Mouse (Mus musculus): ENCODE measurements around the gene Oaz3. TPM values are rescaled to one million over a fixed set of nuclear protein-coding genes. Genes with fewer than 3 reads are reported as not detected.
A peak's percentile ranks its signal among the peaks of the same experiment; 100 is the strongest.

The Oaz3 gene
- polyA plus RNA-seq, 1 experiment from 2014 or later: not detected

DNA sequence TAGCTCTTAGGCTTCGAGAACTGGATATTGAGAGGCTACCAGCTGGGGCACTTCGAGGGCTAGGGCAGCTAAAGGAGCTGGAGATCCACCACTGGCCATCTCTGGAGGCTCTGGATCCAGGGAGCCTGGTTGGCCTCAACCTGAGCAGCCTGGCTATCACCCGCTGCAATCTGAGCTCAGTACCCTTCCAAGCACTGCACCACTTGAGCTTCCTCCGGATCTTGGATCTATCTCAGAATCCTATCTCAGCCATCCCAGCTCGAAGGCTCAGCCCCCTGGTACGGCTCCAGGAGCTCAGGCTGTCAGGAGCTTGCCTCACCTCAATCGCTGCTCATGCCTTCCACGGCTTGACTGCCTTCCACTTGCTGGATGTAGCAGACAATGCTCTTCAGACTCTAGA, 41.3 kb downstream of the Oaz3 start:
- 56% methylated on average over 8 of the region's 8 CpGs for WGBS
- Histone ChIP-seq H3K4me3 (ENCODE audit: low read depth, low read length) (no peak overlapping the region), H3K4me1 (ENCODE audit: control insufficient read depth, insufficient read depth, low read length) (peaks cover 3% of the 10 kb centered on the region; the same call in 1 of the 2 replicates), H3K36me3 (ENCODE audit: control insufficient read depth, insufficient read depth, low read length) (no peaks in the 10 kb centered on the region), H3K27ac (replicated peaks; ENCODE audit: low read depth, low read length) (no peak overlapping the region), H3K4me2 (ENCODE audit: low read depth, low read length) (no peak overlapping the region), H3K27me3 (replicated peaks; ENCODE audit: control insufficient read depth, insufficient read depth, low read length) (peaks cover 49% of the 10 kb centered on the region), H3K9me3 (ENCODE audit: control insufficient read depth, low read length) (no peaks in the 10 kb centered on the region), H3K9ac (ENCODE audit: low read depth, low read length) (no peak overlapping the region)
- DNase-seq (ENCODE audit: low spot score) (no peak), ATAC-seq (ENCODE audit: low read depth) (no peak)

DNA sequence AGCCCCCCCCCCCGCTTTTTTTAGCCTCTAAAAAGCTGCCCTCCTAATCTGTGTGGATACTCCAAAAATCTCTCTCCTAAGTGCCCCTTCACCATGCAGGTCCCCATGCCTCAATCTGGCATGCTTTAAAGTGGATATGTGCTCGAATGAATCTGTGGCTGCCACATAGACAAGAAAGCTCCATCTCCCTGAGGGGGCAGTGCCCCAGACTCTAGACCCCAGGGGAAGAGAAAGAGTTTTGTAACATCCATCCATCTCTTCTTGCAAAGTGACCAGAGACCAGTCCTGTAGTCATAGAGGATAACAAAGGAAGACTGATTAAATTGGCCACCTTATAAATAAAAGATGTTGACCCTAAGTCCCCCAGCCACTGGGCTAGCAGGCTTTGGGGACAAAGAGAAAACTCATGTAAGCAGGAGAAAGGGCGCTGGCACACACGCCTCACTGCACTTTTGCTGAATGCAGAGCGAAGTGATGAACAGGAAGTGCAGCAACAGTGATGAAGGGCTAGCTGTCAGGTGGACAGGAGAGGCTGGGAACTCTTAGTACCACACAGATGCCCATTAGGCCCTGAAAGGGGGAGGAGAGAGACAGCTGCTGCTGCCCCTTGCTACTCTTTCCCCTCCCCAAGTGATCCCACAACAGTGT, 43.9 kb downstream of the Oaz3 start:
- peak overlapping the region; percentile 58; the same call in 1 of the 2 replicates for H3K4me2 ChIP-seq (ENCODE audit: low read depth, low read length)
- H3K9ac ChIP-seq (ENCODE audit: low read depth, low read length): no peak overlapping the region
- WGBS: 39% methylated on average over 5 of the region's 5 CpGs

DNA sequence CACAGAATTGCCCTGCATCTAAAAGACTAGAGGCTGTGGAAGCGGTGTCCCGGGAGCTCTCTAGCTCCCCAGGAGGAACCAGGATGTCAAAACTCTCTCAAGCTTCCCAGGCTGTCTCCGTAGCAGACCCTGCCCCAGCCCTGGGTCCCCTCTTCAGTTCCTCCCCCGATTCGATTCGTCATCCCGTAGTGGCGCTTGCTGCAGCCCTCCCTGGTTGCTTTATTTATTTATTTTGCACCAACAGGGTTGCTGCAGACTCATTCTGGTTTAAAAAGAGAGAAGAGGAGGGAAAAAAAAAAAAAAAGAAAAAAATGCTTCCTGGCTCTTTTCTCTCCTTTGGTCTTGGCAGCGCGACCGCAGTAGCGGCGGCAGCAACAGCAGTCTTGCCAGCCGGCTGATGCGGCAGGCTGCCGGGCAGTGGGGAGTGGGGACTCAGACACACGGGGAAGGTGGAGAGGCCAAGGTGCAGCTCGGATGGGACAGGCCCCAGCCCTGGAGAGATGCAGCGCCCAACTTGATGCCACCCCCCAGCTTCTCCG, 44.7 kb downstream of the Oaz3 start:
- 3% methylated on average over 17 of the region's 20 CpGs for WGBS
- Histone ChIP-seq H3K9ac (ENCODE audit: low read depth, low read length) (peak overlapping the region; percentile 46), H3K36me3 (ENCODE audit: control insufficient read depth, insufficient read depth, low read length) (no peaks in the 10 kb centered on the region), H3K27me3 (replicated peaks; ENCODE audit: control insufficient read depth, insufficient read depth, low read length) (peaks cover 50% of the 10 kb centered on the region), H3K27ac (replicated peaks; ENCODE audit: low read depth, low read length) (no peak overlapping the region), H3K4me3 (ENCODE audit: low read depth, low read length) (peak overlapping the region; percentile 33), H3K9me3 (ENCODE audit: control insufficient read depth, low read length) (no peaks in the 10 kb centered on the region), H3K4me1 (ENCODE audit: control insufficient read depth, insufficient read depth, low read length) (peaks cover 3% of the 10 kb centered on the region; the same call in 1 of the 2 replicates), H3K4me2 (ENCODE audit: low read depth, low read length) (peak overlapping the region; percentile 58)
- DNase-seq (ENCODE audit: low spot score) (peak; percentile 67), ATAC-seq (ENCODE audit: low read depth) (no peak)

More for the DNA sequence above, 43.9 kb downstream of the Oaz3 start:
- H3K27me3 ChIP-seq (replicated peaks; ENCODE audit: control insufficient read depth, insufficient read depth, low read length): peaks cover 50% of the 10 kb centered on the region
- H3K9me3 ChIP-seq (ENCODE audit: control insufficient read depth, low read length): no peaks in the 10 kb centered on the region
- no peaks in the 10 kb centered on the region for H3K36me3 ChIP-seq (ENCODE audit: control insufficient read depth, insufficient read depth, low read length)
- ATAC-seq (ENCODE audit: low read depth): no peak
- no peak overlapping the region for H3K4me3 ChIP-seq (ENCODE audit: low read depth, low read length)
- peaks cover 3% of the 10 kb centered on the region; the same call in 1 of the 2 replicates for H3K4me1 ChIP-seq (ENCODE audit: control insufficient read depth, insufficient read depth, low read length)
- no peak for DNase-seq (ENCODE audit: low spot score)
- no peak overlapping the region for H3K27ac ChIP-seq (replicated peaks; ENCODE audit: low read depth, low read length)

DNA sequence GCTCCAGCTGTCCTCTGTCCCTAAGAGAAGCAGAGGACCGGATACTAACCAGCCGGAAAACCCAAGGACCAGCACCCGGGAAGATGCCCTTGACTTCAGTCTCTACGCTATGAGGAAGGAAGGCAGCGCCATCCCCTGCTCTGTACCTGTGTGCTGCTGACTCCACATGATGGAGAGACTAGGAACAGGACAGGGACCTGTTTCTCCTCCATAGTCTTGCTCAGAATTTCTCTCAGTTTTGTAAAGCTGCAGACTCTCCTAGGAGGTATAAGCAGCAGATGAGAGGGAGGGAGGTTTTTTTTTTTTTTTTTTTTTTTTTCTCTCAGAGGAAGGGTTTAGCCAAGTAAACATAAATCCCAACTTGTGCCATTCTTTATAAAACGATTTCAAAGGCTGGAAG, 45.5 kb downstream of the Oaz3 start, which contains the start of gene Lingo4:
Gene Lingo4 (plus strand): TSS at position 301 of the 400 bp plus-strand sequence.
- Histone ChIP-seq H3K4me2 (ENCODE audit: low read depth, low read length) (peak within 1 kb of the TSS; percentile 58), H3K27ac (replicated peaks; ENCODE audit: low read depth, low read length) (no peak within 1 kb of the TSS), H3K9ac (ENCODE audit: low read depth, low read length) (peak within 1 kb of the TSS; percentile 46), H3K4me1 (ENCODE audit: control insufficient read depth, insufficient read depth, low read length) (peaks cover 3% of the 10 kb centered on the region; the same call in 1 of the 2 replicates), H3K36me3 (ENCODE audit: control insufficient read depth, insufficient read depth, low read length) (no peaks in the 10 kb centered on the region), H3K4me3 (ENCODE audit: low read depth, low read length) (peak within 1 kb of the TSS; percentile 33), H3K27me3 (replicated peaks; ENCODE audit: control insufficient read depth, insufficient read depth, low read length) (peaks cover 49% of the 10 kb centered on the region), H3K9me3 (ENCODE audit: control insufficient read depth, low read length) (no peaks in the 10 kb centered on the region)
- DNase-seq (ENCODE audit: low spot score): no peak
- WGBS: 71% methylated on average over 6 of the region's 6 CpGs
- no peak for ATAC-seq (ENCODE audit: low read depth)

DNA sequence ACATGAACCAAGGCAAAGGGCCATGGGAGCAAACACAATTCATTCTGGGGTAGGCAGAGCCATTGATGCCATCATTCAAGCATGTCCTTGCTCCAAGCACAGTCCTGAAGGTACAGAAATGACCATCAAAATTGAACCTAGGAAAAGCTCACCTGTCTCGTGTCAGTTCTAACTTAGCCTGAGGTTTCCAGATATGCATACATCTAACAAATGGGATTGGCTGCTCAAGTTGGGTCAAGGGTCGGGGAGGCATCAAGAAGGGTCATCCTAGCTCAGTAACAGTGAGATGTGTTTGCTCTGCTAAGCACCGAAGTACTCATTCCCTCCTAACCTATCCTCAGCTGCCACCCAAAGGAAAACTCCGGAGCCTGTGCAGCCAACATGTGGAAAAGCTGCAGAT, 46.9 kb downstream of the Oaz3 start:
- Histone ChIP-seq H3K27ac (replicated peaks; ENCODE audit: low read depth, low read length) (no peak overlapping the region), H3K4me3 (ENCODE audit: low read depth, low read length) (no peak overlapping the region), H3K4me2 (ENCODE audit: low read depth, low read length) (no peak overlapping the region), H3K9me3 (ENCODE audit: control insufficient read depth, low read length) (no peaks in the 10 kb centered on the region), H3K27me3 (replicated peaks; ENCODE audit: control insufficient read depth, insufficient read depth, low read length) (peaks cover 39% of the 10 kb centered on the region), H3K9ac (ENCODE audit: low read depth, low read length) (no peak overlapping the region), H3K4me1 (ENCODE audit: control insufficient read depth, insufficient read depth, low read length) (peaks cover 3% of the 10 kb centered on the region; the same call in 1 of the 2 replicates), H3K36me3 (ENCODE audit: control insufficient read depth, insufficient read depth, low read length) (no peaks in the 10 kb centered on the region)
- ATAC-seq (ENCODE audit: low read depth) (no peak), DNase-seq (ENCODE audit: low spot score) (no peak)
- 76% methylated on average over 4 of the region's 4 CpGs for WGBS

DNA sequence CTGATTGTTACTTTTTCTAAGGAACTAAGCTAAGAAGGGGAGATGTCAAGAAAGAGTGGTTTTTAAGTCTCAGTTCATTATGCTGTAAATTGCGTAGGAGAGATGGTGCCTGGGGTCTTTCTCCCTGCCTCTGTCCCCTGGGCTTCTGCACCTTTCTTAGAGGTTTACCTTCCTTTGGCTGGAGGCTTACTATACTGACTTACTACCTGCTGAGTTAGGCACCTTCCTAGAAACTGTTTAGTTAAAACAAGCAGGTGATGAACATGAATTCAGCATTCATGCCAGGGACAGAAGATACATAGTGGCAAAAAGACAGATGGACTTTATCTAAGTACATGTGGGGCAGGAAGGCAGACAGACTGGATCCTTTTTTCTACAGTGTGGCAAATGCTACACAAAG, 47.4 kb downstream of the Oaz3 start:
- no peak for ATAC-seq (ENCODE audit: low read depth)
- Histone ChIP-seq H3K9ac (ENCODE audit: low read depth, low read length) (no peak overlapping the region), H3K4me3 (ENCODE audit: low read depth, low read length) (no peak overlapping the region), H3K36me3 (ENCODE audit: control insufficient read depth, insufficient read depth, low read length) (no peaks in the 10 kb centered on the region), H3K27ac (replicated peaks; ENCODE audit: low read depth, low read length) (no peak overlapping the region), H3K9me3 (ENCODE audit: control insufficient read depth, low read length) (no peaks in the 10 kb centered on the region), H3K27me3 (replicated peaks; ENCODE audit: control insufficient read depth, insufficient read depth, low read length) (peaks cover 33% of the 10 kb centered on the region), H3K4me2 (ENCODE audit: low read depth, low read length) (no peak overlapping the region), H3K4me1 (ENCODE audit: control insufficient read depth, insufficient read depth, low read length) (peaks cover 3% of the 10 kb centered on the region; the same call in 1 of the 2 replicates)
- 71% methylated on average over 1 of the region's 1 CpGs for WGBS
- no peak for DNase-seq (ENCODE audit: low spot score)

DNA sequence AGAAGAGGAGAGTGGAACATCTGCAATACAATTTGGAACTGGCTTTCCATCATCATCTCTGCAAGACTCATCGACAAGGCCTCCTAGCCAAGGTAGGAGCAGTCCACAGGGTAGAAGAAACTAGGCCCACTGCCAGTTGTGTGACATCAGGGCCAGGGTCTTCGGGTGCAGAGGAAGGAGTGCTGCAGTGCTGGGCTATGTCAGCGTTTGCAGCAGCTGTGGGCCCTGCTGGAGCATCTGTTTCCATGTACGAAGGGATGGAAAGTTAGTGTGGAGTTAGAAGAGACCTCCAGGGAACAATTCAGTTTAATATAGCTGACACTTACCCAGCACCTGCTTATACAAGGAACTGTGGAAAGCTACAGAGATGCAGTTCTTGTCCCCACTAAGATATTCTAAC, 50.7 kb downstream of the Oaz3 start:
- Histone ChIP-seq H3K27me3 (replicated peaks; ENCODE audit: control insufficient read depth, insufficient read depth, low read length) (peaks cover 7% of the 10 kb centered on the region), H3K4me3 (ENCODE audit: low read depth, low read length) (no peak overlapping the region), H3K4me2 (ENCODE audit: low read depth, low read length) (no peak overlapping the region), H3K27ac (replicated peaks; ENCODE audit: low read depth, low read length) (no peak overlapping the region), H3K36me3 (ENCODE audit: control insufficient read depth, insufficient read depth, low read length) (no peaks in the 10 kb centered on the region), H3K9me3 (ENCODE audit: control insufficient read depth, low read length) (no peaks in the 10 kb centered on the region), H3K4me1 (ENCODE audit: control insufficient read depth, insufficient read depth, low read length) (no peaks in the 10 kb centered on the region), H3K9ac (ENCODE audit: low read depth, low read length) (no peak overlapping the region)
- ATAC-seq (ENCODE audit: low read depth) (peak; percentile 41; the same call in 1 of the 2 replicates), DNase-seq (ENCODE audit: low spot score) (no peak)
- 51% methylated on average over 4 of the region's 4 CpGs for WGBS

DNA sequence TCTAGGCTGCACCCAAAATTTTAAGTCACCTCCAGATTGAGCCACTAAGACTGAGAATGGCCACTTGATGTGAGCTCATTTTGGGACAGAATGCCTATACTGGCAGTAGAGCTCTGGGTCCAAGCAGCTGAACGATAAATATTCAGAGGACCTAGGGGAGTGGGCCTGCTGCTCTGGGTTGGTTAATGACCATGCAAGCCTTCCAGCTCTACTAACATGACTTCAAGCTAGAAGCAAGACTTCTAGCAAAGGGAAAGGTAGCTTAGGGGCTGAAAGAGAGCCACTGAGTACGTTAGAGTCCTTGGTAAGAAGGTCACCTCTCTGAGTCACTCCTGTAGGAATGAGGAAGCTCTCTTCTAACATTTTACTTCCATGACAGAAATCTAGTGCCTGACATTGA, 51.6 kb downstream of the Oaz3 start:
- Histone ChIP-seq H3K4me3 (ENCODE audit: low read depth, low read length) (no peak overlapping the region), H3K27ac (replicated peaks; ENCODE audit: low read depth, low read length) (no peak overlapping the region), H3K4me2 (ENCODE audit: low read depth, low read length) (no peak overlapping the region), H3K9ac (ENCODE audit: low read depth, low read length) (no peak overlapping the region), H3K4me1 (ENCODE audit: control insufficient read depth, insufficient read depth, low read length) (no peaks in the 10 kb centered on the region), H3K9me3 (ENCODE audit: control insufficient read depth, low read length) (no peaks in the 10 kb centered on the region), H3K27me3 (replicated peaks; ENCODE audit: control insufficient read depth, insufficient read depth, low read length) (no peaks in the 10 kb centered on the region), H3K36me3 (ENCODE audit: control insufficient read depth, insufficient read depth, low read length) (no peaks in the 10 kb centered on the region)
- DNase-seq (ENCODE audit: low spot score) (no peak), ATAC-seq (ENCODE audit: low read depth) (no peak)
- 82% methylated on average over 2 of the region's 2 CpGs for WGBS

DNA sequence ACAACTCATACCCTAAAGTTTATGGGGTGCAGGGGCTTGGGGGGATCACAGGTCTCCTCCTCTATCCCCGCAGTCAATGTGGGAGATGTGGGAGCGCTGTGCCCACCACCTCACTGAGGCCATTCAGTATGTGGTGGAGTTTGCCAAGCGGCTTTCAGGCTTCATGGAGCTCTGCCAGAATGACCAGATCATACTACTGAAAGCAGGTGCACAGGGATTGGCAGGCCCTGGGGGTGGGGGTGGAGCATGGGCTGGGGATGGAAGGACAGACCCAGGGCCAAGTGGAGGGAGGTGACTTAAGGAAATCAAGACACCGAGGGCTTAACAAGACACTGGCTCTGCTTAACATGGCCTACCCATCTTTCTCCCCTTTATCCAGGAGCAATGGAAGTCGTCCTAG, 52.7 kb downstream of the Oaz3 start:
- no peaks in the 10 kb centered on the region for H3K4me1 ChIP-seq (ENCODE audit: control insufficient read depth, insufficient read depth, low read length)
- no peaks in the 10 kb centered on the region for H3K36me3 ChIP-seq (ENCODE audit: control insufficient read depth, insufficient read depth, low read length)
- H3K4me2 ChIP-seq (ENCODE audit: low read depth, low read length): no peak overlapping the region
- H3K9me3 ChIP-seq (ENCODE audit: control insufficient read depth, low read length): no peaks in the 10 kb centered on the region
- 81% methylated on average over 5 of the region's 5 CpGs for WGBS
- DNase-seq (ENCODE audit: low spot score) (no peak), ATAC-seq (ENCODE audit: low read depth) (no peak)
- no peak overlapping the region for H3K27ac ChIP-seq (replicated peaks; ENCODE audit: low read depth, low read length)
- H3K27me3 ChIP-seq (replicated peaks; ENCODE audit: control insufficient read depth, insufficient read depth, low read length): no peaks in the 10 kb centered on the region
- no peak overlapping the region for H3K9ac ChIP-seq (ENCODE audit: low read depth, low read length)
- H3K4me3 ChIP-seq (ENCODE audit: low read depth, low read length): no peak overlapping the region

Measured in embryonic facial prominence, embryonic 14.5 days (tissue).